Mouse (Mus musculus) spleen, adult 12 weeks (tissue): ENCODE measurements around the gene Fap.

Source experiments
- DNase-seq: peaks from one replicate; pipeline ENCODE4 v3.0.0; 2022; ENCODE audit warnings: low spot score

Gene Fap

DNA sequence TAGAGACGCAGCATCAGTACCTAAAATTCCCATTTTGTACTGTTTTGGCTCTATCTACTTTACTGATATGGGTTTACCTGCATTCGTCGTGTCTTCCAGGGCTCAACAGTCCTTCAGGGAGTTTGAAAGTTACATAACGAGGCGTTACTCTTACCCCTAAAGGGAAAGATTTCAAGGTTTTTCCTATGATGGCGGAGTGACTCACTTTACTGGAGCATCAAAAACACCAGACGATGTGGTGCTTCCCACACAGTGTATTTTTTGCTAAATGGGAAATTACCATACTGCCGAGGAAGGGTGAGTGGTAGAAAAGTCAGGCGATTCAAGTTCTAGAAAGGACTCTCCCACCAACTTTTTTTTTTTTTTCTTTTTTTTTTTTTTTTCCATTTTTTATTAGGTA, 47.5 kb downstream of the Fap start:
- DNase-seq = no peak

DNA sequence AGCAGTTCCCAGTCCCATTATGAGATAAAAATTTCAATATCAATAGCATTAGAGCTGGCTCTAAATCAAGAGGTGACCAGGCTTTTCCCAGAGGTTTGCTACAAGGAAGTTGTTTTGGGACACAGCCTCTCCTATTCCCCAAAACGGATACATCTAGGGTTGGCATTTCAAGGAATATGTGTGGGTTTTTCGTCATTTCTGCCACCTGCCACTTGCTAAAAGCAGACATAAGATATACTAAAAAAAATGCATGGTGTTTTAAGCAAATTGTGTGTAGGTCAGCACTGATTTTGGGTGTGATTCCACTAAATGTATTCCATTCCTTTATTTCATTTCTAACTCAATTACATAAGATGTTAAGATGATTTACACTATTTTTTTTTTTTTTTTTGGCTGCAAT, 56.1 kb downstream of the Fap start:
- no peak for DNase-seq

DNA sequence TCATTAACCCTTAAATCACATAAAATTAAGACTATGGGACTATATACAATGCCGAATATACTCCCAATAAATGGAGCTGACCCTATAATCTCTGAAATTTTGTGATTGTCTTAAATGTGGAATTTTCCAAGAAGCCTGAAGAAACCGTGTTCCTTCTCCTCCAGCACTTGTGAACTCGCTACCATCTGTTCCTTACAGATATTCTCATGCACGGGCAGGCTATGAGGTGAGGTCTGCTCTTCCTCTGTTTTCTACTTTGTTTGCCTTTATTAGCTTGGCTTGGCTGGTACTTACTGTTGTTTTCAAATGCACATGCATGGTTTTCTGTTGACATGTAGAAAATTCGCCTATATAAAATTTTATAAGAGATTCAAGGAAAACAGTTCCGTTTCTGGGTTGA, 59.4 kb downstream of the Fap start:
- DNase-seq = no peak

DNA sequence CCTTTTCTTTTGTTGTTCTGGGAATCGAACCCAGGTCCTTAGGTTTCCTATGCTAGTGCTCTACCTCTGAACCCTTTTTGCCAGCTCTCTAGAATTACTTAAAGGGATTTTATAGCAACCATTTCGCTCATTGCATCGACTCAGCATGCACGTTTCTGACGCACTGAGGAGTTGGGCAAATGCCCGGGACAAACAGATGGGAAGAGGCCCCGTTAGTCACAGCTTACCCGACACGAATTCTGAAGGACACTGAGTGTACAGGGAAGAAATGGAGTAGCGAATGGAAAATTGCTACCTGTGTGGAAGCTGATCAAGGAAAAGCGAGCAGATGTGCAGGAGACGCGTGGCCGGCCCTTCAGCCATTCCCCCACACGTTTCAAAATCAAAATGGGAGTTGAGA, 60.4 kb downstream of the Fap start:
- DNase-seq = no peak

DNA sequence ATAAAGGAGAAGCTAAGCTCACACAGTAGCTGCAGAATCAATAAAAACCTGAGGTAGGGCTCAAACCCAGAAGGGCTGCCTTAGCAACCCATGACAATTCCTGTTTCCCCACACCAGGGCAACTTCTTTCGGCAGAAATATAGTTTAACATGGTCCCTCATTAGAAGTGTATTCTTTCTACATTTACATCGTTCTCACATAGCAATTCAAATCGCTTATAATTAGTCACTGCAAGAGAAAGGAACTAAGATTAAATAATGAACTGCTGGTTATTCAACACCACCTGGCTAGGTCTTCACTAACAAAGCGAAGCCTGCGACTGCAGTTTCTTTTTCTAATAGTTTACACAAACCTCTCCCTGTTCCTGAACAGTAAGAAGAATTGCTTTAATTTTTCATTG, 66.7 kb downstream of the Fap start:
- no peak for DNase-seq

DNA sequence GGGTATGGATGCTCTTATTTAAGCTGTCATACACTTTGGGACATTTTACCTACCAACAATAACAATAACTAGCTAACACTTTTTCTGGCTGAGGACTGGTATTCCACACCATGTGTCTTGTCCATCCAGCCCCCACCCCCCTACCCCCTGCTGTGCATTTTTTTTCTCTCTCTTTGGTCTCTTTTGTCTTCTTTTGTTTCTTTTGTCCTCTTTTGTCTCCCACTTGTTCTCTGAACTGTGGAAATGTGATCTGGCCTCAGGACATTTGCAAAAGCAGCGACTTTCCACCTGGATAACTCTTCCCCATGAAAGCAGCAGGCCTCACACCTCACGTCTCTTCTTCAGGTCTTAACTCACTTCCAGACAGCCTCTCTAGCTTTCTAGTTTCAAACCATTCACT, 67.4 kb downstream of the Fap start:
- no peak for DNase-seq

DNA sequence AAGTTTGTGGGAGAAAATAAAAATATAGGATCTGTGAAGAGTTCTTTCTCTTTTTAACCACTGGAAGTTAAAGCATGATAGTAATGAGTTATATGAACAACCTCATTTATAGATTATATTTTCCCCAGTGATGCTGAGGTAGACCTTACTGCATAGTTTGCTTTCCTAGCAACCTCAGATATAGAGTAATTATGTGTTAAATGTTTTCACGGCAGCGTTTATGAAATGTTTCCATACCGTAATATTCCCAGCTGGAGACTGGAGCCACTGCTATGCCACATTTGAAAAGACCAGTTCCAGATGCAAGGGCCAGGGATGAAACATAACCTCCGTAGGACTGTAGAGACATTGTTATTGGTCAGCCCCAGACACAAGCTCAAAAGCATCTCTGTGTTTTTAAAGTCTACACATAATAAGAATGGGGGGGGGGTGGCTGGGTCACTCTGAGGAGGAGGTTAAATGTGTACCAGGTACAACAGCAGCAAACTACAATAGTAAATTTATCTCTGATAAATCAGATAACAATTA, 69.5 kb downstream of the Fap start:
- DNase-seq = no peak

DNA sequence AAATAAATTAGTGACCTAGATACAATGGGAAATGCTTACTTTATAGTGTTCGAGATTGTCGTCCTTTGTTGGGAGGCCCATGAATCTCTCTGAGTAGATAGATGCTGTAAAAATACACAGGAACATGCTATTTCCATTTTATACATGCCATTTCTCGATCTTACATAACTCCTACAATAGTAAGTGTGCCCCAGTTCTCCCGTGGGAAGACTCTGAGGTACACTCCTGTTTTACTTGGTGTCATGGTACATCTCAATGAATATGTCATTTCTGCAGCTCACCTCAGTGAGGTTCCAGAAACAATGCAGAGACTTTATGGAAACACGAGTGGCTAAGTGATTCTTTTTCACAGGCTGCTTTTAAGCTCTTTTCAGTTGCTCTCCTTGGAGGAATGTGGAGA, 70.5 kb downstream of the Fap start:
- DNase-seq = no peak

DNA sequence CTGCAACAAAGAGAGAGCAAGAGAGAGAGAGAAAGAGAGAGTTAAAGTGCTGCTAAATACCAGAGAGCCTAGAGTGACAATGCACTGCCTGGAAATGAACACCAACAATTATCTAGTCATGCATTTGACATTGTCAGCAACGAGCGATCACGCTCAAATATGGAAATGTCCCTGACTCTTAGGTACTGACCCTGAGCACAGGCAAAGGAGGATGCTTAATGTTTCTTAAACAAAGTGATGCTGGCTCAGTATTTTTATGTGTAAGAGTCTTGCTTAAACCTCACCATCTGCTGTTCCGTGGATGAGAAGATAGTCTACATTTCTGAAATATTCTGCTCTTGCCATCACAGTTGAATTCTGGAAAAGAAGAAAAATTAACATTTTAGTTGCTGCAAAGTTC, 71.4 kb downstream of the Fap start:
- DNase-seq = no peak

DNA sequence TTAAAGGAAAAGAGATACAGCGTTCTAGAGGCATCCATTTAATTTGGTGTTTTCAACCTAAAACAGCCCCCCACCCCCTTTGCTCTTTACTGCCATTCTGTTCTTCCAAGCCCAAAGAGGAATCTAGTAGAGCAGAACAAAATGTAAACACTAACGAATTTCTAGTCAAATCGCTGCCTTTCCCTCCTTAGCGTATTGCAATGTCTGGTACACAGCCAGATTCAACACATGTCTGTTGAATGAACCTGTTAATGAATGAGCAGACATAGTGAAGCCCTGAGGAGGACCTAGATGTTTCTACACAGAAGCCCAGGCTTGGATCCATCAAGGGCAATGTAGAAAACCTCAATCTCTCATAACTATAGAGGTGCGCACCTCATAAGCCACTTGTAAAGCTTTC, 75.1 kb downstream of the Fap start:
- DNase-seq = no peak

DNA sequence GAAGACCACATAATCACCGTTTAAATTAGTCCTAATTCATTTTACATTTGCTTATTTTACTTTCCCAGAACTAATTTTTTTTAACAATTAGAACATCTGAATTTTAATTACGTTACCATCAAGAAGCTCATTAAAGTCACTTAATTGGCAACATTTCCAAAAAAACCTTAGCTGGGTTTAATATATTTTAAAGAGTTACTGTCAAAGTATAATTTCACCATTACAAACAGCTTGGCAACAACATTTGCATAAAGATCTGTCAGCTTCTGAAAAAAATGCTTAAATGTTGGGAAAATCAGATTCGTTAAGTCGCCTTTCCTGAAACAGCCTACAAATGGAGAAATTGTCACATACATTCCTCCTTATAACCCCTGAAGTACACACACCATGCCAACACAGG, 75.8 kb downstream of the Fap start:
- no peak for DNase-seq

DNA sequence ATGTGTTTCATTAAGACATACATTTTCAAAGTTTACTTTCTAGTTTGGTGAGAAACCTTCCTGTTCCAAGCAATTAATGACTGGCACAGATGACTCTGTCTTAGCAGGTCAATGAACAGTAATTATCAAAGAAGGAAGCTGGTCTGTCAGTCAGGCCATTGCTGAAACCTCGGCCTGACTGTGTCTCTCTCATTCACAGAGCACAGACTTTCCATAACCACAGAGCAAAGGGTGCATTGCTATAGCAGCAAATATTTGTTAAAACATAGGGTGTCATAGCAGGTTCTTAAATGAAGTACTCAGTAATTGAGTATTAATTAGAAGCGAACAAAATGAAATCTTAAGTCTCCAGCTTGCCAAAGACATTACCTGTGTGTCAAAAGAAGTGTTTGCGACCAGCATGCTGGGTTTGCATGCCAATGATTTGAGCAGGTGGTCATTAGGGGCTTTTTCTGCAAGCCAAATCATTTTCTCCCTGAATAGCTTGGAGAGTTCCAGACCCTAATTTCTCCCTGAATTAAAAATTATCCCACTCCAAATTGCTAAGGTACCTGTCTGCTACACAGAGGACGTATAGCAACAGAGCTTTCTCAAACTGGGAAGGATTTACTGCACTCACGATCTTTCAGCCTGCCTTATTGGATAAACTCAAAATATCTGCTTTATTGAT, 76.4 kb downstream of the Fap start:
- no peak for DNase-seq

DNA sequence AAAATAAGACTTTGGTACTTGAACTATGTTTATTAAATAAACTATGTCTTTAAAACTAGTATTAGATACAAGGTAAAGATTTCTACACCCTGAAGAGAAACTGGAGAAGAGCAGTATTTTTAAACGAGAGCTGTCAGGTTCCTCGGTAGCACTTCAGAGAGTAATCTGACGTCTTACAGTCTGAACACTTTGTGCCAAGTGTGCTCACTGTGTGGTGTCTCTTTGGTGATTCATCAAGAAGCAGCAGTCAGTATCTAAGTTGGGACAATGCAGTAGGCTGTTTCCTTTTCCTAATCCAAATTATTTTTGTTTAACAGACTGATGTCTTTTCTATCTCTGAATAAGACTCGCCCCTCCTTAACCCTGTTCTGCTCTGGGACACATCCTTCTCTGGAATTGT, 78.5 kb downstream of the Fap start:
- DNase-seq = no peak

DNA sequence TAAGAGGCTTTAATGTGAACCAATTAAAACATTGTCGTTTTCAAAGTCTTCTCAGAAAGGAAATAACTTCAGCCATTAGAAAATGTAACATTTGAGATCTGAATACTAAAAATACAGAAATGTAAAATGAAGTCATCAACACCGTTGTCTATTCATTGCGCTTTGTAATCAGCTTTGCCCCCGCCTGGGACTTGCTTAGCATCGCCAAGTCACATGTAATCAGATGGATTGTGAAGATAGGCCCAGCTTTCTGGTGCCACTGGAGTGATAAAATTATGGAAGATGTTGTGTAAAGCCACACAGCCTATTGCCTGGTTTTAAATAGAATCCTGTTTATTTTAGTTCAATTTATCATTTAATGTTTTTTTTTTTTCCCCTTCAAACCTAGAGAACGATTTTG, 84.0 kb downstream of the Fap start:
- no peak for DNase-seq

DNA sequence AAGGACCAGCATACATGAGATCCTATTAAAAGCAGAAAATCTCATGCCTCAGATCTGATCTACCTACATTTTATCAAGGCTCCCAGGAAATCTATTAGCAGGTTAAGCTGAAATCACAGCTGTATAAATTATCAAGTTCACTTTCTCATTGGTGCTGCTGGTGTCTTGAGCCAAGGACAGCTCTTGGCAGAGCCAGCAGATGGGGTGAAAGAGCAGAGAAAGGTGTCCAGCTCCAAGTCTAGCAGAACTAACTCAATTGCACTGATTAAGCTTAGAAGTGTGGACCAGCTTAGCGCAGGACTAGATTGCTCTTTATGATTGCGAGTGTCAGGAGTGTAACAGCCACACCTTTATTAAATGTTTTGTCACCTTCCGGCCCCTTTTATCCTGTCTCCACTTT, 89.0 kb downstream of the Fap start:
- DNase-seq = no peak

DNA sequence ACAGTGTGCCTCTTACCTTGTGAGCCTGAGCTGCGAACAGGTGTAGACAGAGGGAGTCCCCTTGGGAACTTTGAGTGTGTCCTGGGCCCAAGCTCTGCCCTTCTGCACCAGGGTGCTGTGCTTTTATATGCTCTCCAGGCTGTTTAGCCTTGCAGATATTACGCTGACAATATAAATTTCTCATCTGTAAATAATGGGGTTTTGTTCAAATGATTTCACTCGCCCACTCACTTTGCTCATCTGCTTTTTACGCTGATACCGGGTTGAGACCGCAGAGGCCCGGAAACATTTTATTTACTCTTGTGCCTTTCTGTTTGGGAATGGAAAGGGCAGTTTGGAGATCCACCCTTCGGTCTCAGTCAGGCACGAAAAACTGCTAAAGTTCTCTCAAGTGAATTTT, 90.3 kb downstream of the Fap start, which contains the start of gene Gcg:
Gene Gcg, minus strand, starts transcription at position 101 of the 400 bp plus-strand sequence.
- no peak for DNase-seq

DNA sequence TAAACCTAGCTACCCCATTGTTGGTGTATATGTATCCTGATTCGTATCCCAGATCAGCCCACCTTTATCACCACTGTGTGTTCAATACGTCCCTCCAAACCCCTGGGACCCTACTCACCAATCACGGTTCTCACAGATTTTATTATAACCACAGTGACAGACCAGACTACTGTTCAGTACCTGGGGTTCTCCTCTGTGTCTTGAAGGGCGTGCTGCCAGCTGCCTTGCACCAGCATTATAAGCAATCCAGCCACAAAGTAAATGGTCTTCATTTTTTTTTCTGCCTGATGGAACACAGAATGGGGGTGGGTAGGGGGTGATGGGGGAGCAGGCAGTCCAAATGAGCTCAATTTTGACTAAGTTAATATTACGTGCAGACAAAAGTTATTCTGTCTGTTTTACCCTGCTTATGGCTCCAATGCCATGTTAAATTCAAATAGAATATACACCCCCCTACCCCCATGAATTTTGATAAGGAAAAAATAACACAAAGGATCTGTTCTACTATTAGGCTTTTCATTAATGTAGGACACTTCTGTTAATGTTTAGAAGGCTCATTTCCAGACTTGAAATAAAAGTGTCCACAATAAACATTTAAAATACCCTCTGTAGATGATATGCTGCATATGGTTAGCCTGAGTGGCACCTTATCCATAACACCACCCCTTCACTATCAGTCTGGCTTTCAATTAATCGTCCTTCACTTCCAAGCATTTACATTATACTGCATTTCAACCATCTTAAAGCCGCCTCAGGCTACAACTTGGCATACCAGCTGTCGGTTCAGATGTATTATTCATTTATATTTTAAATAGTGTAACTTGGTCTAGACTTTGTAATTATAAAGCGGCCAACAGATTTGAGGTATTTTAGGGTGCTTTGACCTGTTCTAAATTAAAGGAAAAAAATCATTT, 93.3 kb downstream of the Fap start:
- DNase-seq = no peak

DNA sequence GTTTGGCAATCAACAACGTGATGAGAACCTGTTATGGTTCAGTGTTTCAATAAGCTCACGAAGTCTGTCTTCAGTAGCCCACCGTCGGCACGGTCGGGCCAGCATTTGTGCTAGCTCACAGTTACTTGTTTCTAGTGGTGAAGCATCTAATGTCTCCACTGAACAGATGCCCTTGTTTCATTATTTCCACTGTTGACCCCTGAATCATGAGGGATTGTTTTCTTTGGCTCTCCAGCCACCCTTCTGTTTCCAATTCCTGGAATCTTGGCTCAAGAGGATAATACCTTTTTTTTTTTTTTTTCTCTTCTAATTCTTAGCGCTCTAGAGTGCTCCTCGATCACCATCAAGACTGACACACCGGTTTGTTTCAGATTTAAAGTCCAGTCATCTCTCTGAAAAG, 104.3 kb downstream of the Fap start:
- no peak for DNase-seq

DNA sequence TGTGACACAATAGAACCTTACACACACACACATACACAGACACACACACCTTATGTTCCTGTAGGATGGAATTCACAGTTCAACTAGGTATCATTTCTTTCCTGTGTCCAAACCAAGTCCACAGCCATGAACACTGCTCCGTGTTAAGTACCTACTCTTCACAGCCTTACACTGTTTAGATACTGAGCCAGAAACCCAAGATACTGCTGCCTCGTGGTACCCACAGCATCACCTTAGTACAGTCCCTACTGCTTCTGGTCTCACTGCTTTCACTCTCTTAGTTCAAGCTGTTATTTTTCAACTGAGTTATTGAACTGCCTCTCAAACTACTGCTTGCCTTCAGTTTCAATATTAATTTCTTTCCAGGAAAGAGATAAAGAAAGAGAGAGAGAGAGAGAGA, 110.6 kb downstream of the Fap start:
- DNase-seq = no peak

DNA sequence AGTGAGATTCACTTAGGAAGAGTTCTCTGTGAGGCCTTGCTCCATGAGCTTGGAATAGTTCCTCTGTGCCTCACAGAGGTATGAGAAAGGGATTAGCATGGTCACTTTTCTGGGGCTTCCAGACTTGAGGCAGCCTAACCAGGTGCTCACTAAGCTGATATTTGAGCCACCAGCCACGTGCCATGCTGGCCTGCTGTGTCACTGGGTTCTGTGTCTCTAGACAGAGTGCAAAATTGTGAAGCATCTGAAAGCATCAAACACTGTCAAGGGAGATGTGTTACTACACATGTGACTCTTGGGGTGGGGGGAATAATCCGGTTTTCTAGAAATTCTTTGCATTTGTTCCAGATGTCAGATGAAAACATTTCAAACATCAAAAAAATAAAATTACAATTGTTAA, 111.7 kb downstream of the Fap start:
- no peak for DNase-seq

DNA sequence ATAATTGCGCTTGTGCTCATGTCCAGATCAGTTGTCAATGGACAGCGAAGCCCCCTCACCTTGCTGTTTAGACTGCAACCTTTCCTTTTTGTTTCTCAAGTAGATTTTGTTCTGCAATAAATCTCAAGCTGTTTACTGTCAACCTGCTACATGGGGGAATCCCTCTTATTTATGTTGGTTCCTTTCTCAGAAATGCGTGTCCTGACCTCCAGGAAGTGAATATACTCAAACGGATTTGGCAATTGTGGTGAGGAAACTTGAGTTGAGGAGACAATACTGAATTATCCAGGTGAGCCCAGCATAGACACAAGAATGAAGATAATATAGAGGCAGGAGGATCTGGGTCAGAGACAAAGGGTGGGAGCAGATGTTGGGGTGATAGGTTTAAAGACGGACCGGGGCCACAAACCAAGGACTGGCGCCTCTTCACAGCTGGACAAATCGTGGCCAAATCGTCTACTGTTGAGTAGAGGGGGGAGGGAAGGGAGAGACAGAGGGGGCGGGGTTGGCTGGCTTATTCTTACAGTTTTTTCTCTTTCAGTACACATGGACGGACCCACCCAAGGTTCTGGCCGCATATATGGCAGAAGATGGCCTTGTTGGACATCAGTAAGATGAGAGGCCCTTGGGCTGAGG, 112.9 kb downstream of the Fap start:
- no peak for DNase-seq

DNA sequence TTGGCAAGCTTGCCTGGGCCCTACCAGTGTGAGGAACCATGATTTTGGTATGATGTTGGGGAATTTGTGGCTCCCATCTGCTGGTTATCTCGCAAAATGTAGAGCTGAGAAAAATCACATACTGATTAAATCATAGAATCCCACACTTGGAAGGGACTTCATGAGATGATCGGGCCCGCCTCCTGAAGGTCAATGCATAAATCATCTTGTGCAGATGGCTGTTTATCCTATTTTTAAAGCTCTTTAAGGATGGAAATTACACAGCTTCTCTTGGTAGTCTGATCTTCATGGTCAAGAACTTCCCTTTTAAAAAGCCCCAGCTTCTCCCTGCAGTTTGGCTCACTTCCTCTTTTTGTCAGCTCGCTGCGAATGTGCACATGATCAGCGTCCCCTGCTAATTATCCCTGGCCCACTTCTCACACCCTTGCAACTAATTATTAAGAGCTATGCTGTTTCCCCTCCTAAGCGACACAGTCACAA, 113.6 kb downstream of the Fap start:
- DNase-seq = peak; percentile 23
